Mouse (Mus musculus) ovary, adult 18-20 months (tissue): ENCODE measurements around the gene Erbb3.
"Not testable (repeated sequence)": the region's sequence is repeated elsewhere in the genome, so short reads cannot be mapped to it uniquely, and the experiment has no call there.

Experiments
- DNase-seq: peaks from one replicate; pipeline ENCODE4 v3.0.0; 2022; ENCODE audit warnings: low spot score, mixed read lengths

Gene Erbb3

GRCm38 (mm10) chr10:128556963-128557362, 32.5 kb downstream of the Erbb3 start:
- DNase-seq, result no peak

GRCm38 (mm10) chr10:128556286-128556685, 33.2 kb downstream of the Erbb3 start:
- no peak for DNase-seq

DNA sequence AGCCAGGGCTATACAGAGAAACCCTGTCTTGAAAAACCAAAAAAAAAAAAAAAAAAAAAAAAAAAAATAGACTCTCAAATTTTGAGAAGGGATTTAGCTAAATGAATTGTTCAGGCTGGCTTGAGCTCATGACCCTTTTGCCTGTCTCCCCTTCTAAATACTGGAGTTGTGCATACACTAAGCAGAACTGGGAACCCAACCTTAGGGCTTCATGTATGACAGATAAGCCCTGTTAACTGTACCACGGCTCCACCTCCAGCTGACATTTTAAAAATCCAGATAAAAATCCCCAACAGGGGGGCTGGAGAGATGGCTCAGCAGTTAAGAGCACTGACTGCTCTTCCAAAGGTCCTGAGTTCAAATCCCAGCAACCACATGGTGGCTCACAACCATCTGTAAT, 33.9 kb downstream of the Erbb3 start:
- DNase-seq, result not testable (repeated sequence)

DNA sequence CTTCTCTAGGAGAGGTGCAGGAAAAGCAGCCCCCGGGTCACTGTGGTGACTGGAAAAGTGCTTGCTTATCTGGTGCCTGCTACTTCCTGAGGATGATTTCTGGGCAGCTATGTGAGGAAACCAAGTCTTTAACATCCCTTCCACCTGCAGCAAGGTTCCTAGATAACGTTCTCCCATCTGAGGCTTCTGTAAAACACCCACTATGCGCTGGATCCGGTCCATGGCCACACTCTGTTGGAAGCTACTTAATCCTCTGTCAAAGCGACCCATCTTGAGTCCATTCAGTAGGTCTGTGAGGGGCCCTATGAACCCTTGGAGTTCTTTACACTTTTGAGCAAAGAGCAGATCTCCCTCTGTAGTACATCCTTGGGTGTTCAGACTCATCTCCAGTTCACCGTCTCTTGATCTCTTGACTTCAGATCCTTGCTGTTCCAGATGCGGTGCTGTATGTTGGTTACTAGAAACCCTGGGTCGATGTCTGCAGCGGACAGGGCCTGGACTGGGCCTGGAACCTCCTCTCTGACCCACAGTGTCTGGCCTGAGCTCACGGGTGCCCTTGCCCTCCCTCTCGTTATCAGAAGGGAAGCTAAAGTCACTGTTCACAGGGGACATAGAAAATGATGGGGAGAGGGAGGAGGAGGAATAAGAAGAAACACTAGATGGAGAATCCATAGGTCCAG, 39.2 kb downstream of the Erbb3 start:
- DNase-seq, result not testable (repeated sequence)

DNA sequence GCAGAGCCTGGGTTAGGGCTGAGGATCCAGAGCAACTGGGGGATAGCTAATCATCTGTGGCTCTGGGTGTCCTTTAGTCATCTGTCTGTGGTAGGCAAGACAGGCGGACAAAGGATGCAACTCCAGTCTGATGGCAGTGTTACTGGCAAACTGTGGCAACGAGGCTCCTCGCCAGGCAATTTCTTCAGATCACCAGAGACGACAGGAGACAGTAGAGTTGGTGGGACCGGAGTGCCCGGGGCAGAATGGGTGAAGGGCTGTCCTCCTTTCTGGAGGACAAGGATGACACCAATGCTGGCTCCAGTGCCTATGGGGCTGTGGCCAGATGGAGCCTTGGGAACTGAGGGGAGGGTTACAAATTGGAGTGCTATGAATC, 39.8 kb downstream of the Erbb3 start:
- not testable (repeated sequence) for DNase-seq

DNA sequence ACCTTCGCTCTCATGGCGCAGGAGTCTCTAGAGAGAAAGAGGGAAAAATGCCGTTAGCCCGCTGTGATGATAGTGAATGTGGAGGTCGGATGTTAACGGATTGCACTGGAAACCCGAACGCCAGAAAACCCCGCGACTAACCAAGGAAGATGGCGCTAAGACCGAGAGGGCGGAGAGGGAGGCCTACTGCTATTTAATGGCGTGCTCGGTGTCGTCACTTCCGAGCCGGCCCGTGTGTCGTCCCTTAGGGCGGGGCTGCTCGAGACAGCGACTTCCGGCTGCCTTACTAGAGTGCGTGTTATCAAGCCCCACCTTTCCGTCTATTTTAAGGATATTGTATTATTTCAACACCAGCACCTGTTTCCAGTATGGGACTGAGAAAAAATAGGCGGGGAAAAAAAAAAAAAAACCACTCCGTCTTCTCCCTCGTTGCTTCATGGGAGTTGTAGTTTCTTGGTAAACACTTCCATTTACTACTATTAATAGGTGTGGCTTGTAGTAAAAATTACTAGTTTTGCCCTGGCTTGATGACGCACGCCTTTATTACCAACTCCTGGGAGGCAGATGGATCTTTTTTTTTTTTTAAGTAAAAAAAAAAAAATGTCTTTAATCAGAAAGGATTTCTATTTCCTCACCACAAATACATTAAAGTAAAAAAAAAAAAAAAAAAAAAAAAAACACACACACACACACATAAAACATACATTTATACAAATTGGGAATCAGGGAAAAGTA, 40.3 kb downstream of the Erbb3 start, which contains the start of gene Rpl41:
Gene Rpl41 (minus strand): TSS at position 359 of the 735 bp plus-strand sequence.
- peak; percentile 91 for DNase-seq

DNA sequence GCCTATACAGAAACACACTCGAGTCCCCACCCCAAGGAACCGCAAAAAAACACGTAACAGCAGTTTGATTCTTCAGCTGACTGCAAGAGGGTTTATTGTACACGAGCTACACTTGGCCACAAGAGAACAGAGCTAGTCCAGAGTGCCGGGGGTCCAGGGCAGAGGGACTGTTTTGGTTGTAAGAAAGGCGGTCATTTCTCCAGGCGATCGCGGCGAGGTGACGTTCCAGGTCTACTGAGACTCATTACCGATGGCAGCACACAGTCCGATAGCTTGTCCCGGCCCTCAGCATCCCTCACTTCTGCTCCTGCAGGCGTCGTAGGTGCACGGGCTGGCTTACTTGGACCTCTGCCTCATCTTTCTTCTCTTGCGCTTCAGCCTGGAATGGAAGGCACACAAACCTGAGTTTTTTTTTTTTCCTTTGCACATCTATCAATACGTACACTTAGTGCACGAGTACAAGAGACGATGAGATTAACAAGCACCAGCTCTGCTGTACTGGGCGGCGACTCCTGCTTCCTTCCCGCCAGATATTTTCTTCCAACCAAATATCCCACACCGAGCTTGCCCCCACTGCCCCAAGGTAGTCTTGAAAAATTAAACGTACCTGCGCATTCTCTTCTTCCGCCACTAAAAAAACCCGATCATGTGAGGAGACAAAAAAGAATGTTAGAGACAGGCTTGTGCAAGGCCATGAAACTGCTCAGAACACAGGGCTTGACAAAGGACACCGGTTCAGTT, 41.2 kb downstream of the Erbb3 start:
- DNase-seq, result not testable (repeated sequence)

DNA sequence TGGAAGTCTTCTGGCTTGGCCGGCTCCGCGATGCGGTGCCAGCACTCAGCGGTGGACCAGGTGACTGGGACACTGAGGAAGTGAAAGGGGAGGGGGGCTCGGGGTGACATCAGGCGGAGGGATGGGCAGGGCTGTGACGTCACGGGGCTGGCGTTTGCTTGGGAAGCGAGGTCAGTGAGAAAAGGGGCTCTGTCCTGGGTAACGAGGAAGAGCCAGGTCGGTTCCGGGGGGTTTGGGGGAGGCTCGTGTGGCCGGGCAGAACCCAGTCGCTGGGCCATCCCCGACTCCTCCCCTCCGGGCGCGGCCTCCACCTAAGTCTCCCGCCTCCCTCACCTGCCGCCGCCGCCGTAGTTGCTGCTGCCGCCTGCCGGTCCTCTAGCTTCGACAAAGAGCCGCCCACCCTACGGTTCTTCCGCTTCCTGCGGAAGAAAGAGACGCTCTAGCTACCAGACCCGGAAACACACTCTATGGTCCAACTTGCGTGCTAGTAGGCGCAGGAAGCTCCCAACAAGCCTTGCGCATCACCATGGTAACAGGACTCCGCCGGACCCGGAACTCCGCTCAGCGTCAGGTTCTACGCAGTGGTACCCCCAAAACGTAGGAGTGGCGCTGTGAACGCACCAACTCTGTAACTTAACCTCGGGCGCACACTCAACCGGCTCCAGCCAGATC, 42.0 kb downstream of the Erbb3 start, which contains the start of gene Zc3h10:
Gene Zc3h10 (minus strand): TSS at position 414 of the 672 bp plus-strand sequence.
- DNase-seq, result peak; percentile 96

DNA sequence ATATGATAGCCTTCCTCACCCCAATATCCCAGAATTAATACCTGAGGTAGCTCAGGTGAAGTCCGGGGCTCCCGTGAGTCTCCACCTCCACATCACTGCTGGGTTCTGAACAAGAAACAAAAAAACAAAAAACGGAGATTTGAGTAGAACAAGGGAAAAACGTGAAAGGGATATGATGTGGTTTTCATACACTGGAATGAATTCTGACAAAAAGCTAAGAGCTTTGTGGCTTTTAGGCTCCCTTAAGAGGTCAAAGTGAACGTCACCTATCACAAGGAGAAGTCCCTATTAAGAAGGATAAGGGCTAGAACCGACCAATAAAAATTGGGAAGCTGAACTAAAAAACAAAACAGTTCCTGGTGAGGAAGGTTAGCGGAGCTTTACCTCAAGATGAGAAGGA, 42.7 kb downstream of the Erbb3 start:
- no peak for DNase-seq

DNA sequence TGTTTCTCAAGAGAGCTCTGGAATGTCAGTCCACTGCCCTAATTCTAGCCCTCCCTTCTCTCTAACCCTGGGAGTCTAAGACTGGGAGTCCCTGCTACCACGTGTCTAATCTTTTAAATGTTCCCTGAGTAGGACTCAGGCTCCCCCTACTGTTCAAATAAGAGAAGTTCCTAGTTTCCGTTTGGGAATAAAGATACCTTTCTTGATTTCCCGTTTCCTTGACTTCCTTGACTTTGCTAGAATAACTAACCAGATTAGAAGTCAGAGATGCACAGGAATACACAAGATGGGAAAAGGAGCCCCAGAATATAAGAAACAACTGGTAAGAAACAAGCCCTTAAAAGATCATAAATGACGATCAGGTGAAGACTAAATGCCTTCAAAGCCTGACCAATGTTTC, 43.1 kb downstream of the Erbb3 start:
- no peak for DNase-seq

- DNase-seq, result no peak
Observed at GRCm38 (mm10) chr10:128545570-128545898, 43.9 kb downstream of the Erbb3 start.

DNA sequence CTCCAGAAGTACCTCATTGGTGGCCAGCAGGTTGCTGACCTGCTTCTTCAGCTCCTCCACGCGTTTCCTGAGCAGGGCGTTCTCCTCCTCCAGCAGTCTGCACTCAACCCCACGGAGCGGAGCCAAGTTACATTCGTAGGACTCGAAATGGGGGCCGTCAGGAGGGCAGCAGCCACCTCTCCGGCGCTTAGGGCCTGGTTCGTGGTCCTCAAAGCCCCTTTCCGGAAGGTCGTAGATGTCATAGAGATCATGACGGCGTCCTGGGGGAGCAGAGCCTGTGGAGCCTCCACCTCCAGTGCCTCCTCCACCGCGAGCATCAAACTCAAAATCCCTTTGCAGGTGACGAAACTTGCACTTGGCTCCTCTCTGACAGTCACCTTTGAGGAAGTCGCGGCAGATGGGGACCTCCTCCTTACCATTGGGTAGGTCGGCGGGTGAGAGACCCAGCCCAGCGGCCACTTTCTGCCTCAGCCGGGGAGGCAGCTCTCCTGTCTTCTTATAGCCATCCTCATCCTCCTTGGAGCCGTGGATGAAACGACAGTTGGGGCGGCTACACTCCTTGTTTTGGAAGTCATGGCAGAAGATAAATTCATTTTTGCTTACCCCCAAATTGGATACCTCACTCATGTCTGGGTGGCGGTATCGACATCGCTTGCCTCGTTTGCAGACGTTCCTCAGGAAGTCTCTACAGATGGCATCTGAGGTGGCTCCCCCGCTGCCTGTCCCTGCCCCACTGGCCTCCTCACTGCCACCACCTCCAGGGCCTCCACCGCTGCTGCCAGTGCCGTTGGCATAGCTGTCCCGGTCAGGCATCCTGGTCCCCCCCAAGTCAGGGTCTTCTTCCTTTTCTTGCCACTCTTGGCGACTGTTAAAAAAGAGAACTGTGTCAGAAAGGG, 44.5 kb downstream of the Erbb3 start:
- DNase-seq, result no peak

DNA sequence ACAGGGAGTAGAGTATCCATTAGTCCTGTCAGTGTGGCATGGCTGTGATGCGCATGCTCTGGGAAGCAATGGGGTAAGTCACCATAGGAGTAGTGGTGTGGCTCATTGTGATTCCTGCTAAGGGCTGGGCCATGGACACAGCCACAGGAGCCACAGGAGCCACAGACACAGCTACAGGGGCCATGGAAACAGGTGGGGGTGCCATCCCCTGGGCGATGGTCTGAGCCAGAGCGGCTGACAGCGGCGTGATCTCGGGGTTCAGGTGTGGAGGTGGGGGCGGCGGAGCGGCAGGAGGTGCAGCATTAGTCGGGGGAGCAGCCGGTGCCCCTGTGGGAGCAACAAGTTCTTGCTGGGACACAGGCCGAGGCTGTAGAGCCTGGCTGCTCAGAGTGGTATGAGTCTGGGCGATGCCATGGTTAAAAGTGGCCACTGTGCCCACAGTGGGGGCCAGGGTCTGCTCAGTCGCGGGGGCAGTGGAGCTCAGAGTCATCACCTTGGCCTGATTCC, 45.2 kb downstream of the Erbb3 start:
- no peak for DNase-seq

- no peak for DNase-seq
Observed at GRCm38 (mm10) chr10:128543100-128543499, 46.4 kb downstream of the Erbb3 start.

DNA sequence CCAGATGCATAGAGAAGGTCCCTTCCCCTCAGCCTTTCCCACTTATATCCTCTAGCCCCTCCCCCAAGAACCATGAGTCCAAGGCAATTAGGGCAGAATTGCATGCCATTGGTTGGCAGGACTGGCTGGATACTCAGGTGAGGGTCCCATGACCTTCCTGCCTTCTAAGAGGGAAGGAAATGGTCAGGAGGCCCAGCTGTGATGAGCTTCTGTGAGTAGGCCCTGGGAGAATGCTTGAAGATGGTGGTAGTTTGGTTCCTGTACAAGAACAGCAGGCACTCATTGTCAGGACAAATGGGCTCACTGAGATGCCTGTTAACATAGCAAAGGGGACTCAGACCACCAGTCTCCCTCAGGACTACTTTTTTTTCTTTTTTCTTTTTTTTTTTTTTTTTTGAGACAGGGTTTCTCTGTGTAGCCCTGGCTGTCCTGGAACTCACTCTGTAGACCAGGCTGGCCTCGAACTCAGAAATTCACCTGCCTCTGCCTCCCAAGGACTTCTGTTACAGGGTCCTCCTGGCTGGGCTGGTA, 51.0 kb downstream of the Erbb3 start:
- no peak for DNase-seq

DNA sequence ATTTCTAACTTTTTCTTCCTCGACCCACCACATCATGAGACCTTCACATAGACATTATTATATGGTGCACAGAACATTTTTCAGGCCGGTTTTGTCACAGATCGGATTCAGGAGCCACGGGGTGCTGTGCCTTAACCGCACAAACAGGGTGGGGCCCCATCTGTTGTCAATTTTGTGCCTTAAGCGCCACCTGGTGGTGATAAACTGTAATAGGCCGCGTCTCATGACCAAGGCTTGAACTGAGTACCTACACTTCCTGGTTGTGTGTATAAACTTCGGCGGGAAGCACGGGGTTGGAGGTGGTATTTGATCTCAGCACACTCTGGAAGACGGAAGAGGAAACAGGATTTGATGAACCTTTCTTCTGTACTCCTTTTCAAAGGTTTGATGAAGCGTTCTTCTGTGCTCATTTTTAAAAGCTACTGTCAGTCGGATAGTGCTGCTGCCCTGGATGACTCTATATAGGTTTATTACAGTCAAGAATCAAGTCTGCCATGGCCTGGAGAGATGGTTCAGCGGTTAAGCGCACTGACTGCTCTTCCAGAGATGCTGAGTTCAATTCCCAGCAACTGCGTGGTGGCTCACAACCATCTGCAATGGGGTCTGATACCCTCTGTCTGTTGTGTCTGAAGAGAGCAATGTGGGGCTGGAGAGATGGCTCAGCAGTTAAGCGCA, 53.0 kb downstream of the Erbb3 start:
- DNase-seq, result peak; percentile 75

GRCm38 (mm10) chr10:128535624-128536265, 53.7 kb downstream of the Erbb3 start:
- DNase-seq, result no peak

DNA sequence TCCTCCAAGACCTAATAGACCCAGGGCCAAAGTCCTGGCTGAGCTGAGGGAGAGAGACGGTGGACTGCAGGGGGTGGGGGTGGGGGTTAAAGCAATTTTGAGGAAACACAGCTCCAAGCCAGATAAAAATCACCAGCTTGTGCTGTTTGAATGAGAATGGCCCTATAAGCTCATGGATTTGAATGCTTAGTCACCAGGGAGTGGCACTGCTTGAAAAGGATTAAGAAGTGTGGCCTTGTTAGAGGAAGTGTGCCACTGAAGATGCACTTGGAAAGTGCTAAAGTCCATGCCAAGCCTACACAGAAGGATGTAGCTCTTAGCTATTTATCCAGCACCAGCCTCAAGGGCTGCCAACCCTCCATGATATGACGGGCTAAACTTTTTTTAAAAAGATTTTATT, 54.2 kb downstream of the Erbb3 start:
- DNase-seq, result no peak
